Comparison of ENCODE assay signal across 8 mouse cellular contexts in genomic region chr12:4080311-4080710, GRCm38 (mm10). TPM values are rescaled to one million over a fixed set of nuclear protein-coding genes. Genes with fewer than 3 reads are reported as not detected.
A peak's percentile ranks its signal among the peaks of the same experiment; 100 is the strongest.
DNase-seq lines count a peak whose midpoint lies in the region; ATAC-seq and TF ChIP-seq lines count a peak whose summit lies in the region.

No protein-coding gene starts in this region.

- peaks cover 0 to 19% of the 10 kb centered on the region in 2 experiments; a peak in 3 of 4 replicates for H3K4me1 ChIP-seq in MEL (ENCODE audit: control insufficient read depth in 1 of 2, insufficient read depth in 2 of 2, low read length in 2 of 2)

- no peak overlapping the region for H3K9ac ChIP-seq in MEL (ENCODE audit: control insufficient read depth, low read depth, low read length, poor library complexity, severe bottlenecking)

- no peak; the same call in none of the 2 replicates for TF ChIP-seq RAD21 in MEL (IDR thresholded peaks at IDR 0.05; ENCODE audit: low read depth, low read length)

- TF ChIP-seq CTCF in MEL (IDR thresholded peaks at IDR 0.05 in 2 of 3, conservative IDR thresholded peaks at IDR 0.05 in 1 of 3; ENCODE audit: control insufficient read depth in 1 of 3, insufficient read depth in 1 of 3, low read depth in 2 of 3, low read length in 3 of 3, poor library complexity in 1 of 3, severe bottlenecking in 1 of 3), result peak; percentile 75 to 99 (median 88)

- no peaks in the 10 kb centered on the region for H3K27me3 ChIP-seq in MEL (ENCODE audit: control insufficient read depth in 1 of 2, insufficient read depth in 2 of 2, low read length in 2 of 2)

- no peak overlapping the region for H3K27ac ChIP-seq in MEL (ENCODE audit: control insufficient read depth, low read depth, low read length)

- H3K79me2 ChIP-seq in MEL (ENCODE audit: control insufficient read depth, insufficient read depth, low read length, poor library complexity), result peaks cover 13% of the 10 kb centered on the region

- intact Hi-C loops in gastrocnemius, postnatal 14 days (cut with DNase I; ENCODE audit: low total_unique reads), result no loop called here

- peaks cover 0 to 19% of the 10 kb centered on the region in 2 experiments; a peak in 2 of 4 replicates for H3K36me3 ChIP-seq in MEL (ENCODE audit: control insufficient read depth in 1 of 2, insufficient read depth in 2 of 2, low read length in 2 of 2)

- no peaks in the 10 kb centered on the region for H3K9me3 ChIP-seq in MEL (replicated peaks; ENCODE audit: insufficient read depth, low read length)

- no peak for ATAC-seq in cerebellum, adult (ENCODE audit: insufficient number of reproducible peaks, low FRiP score, low TSS enrichment)

- H3K4me3 ChIP-seq in MEL (ENCODE audit: control insufficient read depth in 1 of 2, insufficient read depth in 1 of 2, low read depth in 2 of 2, low read length in 2 of 2), result no peak overlapping the region

- no peak for TF ChIP-seq EP300 in MEL (IDR thresholded peaks at IDR 0.05; ENCODE audit: low read depth in 1 of 2, low read length in 2 of 2)

- peak; percentile 72 for DNase-seq in cerebellum, adult 11 months
- DNase-seq in MEL (ENCODE audit: low read depth, low spot score), result peak; percentile 87
- peak; percentile 75 to 88 for DNase-seq in cerebellum, adult 18-20 months
- peak; percentile 53 for DNase-seq in gastrocnemius, postnatal 14 days
- DNase-seq in layer of hippocampus, adult 9-11 months, result peak; percentile 61
- peak; percentile 45 to 84 for DNase-seq in lung, postnatal 4 days
- DNase-seq in spleen, postnatal 14 days (ENCODE audit: low spot score in 2 of 2), result peak; percentile 41 to 70

- TF ChIP-seq POLR2A in MEL (IDR thresholded peaks at IDR 0.05; ENCODE audit: control insufficient read depth in 1 of 2, insufficient read depth in 1 of 2, low read depth in 1 of 2, low read length in 2 of 2, poor library complexity in 1 of 2), result no peak

TF ChIP-seq in MEL, 35 proteins besides CTCF, POLR2A, EP300 and RAD21:
- TF ChIP-seq SMC3 (IDR thresholded peaks at IDR 0.05; ENCODE audit: low read depth, low read length) (peak; percentile 98), MYB (IDR thresholded peaks at IDR 0.05; ENCODE audit: low read depth, low read length) (no peak), JUND (IDR thresholded peaks at IDR 0.05; ENCODE audit: low read depth, low read length) (0 out of 2 replicates have a peak, but pooled peaks have one; percentile 34), ZC3H11A (IDR thresholded peaks at IDR 0.05; ENCODE audit: low read depth, low read length) (peak; percentile 99), HCFC1 (IDR thresholded peaks at IDR 0.05; ENCODE audit: low read depth, low read length) (0 out of 2 replicates have a peak, but pooled peaks have one; percentile 16), SIN3A (IDR thresholded peaks at IDR 0.05; ENCODE audit: low read length) (peak; percentile 57), ZMIZ1 (IDR thresholded peaks at IDR 0.05; ENCODE audit: low read depth, low read length) (no peak)

RNA-seq across cellular contexts. Expression of gene Dnajc27, which starts 2.1 kb away (rescaled TPM):
- 6.5 and 7.9 TPM in 2 replicates for total RNA-seq in MEL (2012; rRNA removed)
- polyA plus RNA-seq in MEL (2012; ENCODE audit: insufficient read depth in 1 of 2, insufficient read length in 2 of 2, low read depth in 1 of 2, low replicate concordance in 2 of 2, missing spikeins in 1 of 2), result 1 to 10 TPM in 1 of 2 experiments, not detected in 1; 9.7 TPM
- 10 to 100 TPM; 13.3 to 14.5 TPM for total RNA-seq in gastrocnemius, postnatal 14 days (2021)

RNA-seq across cellular contexts. Expression of gene Efr3b, which starts 41.6 kb away (rescaled TPM):
- total RNA-seq in MEL (2012; rRNA removed), result 0.88 and 1.5 TPM in 2 replicates
- polyA plus RNA-seq in MEL (2012; ENCODE audit: insufficient read depth in 1 of 2, insufficient read length in 2 of 2, low read depth in 1 of 2, low replicate concordance in 2 of 2, missing spikeins in 1 of 2), result 1 to 10 TPM in 1 of 2 experiments, not detected in 1; 1.7 TPM
- 1 to 10 TPM; 3.1 to 4.4 TPM for total RNA-seq in gastrocnemius, postnatal 14 days (2021)

RNA-seq across cellular contexts. Expression of gene Adcy3, which starts 52.6 kb away (rescaled TPM):
- total RNA-seq in MEL (2012; rRNA removed), result 0.03 and 0.19 TPM in 2 replicates
- polyA plus RNA-seq in MEL (2012; ENCODE audit: insufficient read depth in 1 of 2, insufficient read length in 2 of 2, low read depth in 1 of 2, low replicate concordance in 2 of 2, missing spikeins in 1 of 2), result 1 to 10 TPM in 1 of 2 experiments, not detected in 1; 3.0 TPM
- total RNA-seq in gastrocnemius, postnatal 14 days (2021), result 1 to 10 TPM; 3.1 to 3.9 TPM
